Mouse (Mus musculus): ENCODE results near the gene Hnrnpll. TPM values are rescaled to one million over a fixed set of nuclear protein-coding genes. Genes with fewer than 3 reads are reported as not detected.

Gene Hnrnpll
- total RNA-seq (2021) (10 to 100 TPM; 19.9 to 23.7 TPM), polyA plus RNA-seq (2012; rRNA removed) (7.5 and 14.2 TPM in 2 replicates)
- long read RNA-seq, transcript Hnrnpll-205 (13 exons, 3,009 nt) = minor isoform, 13 of 40 reads
- long read RNA-seq, transcript Hnrnpll-201 (13 exons, 3,116 nt) = major isoform, 19 of 40 reads
- long read RNA-seq, partial matches to known transcripts = 0 of 40 reads
- long read RNA-seq, other reads (novel, unspliced or antisense) = 5 of 40 reads

GRCm38 (mm10) chr17:80061783-80062619 lies at the start of gene Hnrnpll:
TSS of gene Hnrnpll (minus strand) at chr17:80062334.
- peak within 1 kb of the TSS; percentile 68 for H3K4me3 ChIP-seq
- no peak for TF ChIP-seq CTCF (IDR thresholded peaks at IDR 0.05)
- peak; percentile 89 for TF ChIP-seq POLR2A (IDR thresholded peaks at IDR 0.05; ENCODE audit: insufficient read depth, low read depth, low read length)
- peaks cover 3% of the 10 kb centered on the region for H3K4me1 ChIP-seq (ENCODE audit: control insufficient read depth, insufficient read depth, low read length)
- intact Hi-C loops (cut with DNase I) = loop anchor here (5.0 kb wide), 2 partner anchors 145 to 165 kb away; partner anchors contain the start of genes Atl2, Srsf7 and Ttc39d
- no peaks in the 10 kb centered on the region for H3K27me3 ChIP-seq (ENCODE audit: control insufficient read depth, insufficient read depth, low read length)
- H3K36me3 ChIP-seq (ENCODE audit: control insufficient read depth, insufficient read depth, low read length) = peaks cover 6% of the 10 kb centered on the region
- under 1% methylated on average over 96 of the region's 97 CpGs for WGBS
- DNase-seq = peak; percentile 98 to 99
- H3K27ac ChIP-seq = peak within 1 kb of the TSS; percentile 93
- H3K79me2 ChIP-seq (replicated peaks; ENCODE audit: control insufficient read depth, insufficient read depth, low read length) = peaks cover 2% of the 10 kb centered on the region; the same call in 1 of the 2 replicates
- peak within 1 kb of the TSS; percentile 100 for H3K9ac ChIP-seq (ENCODE audit: low read depth, low read length)

- Histone ChIP-seq H3K4me1 (ENCODE audit: control insufficient read depth, insufficient read depth, low read length) (no peaks in the 10 kb centered on the region), H3K36me3 (ENCODE audit: control insufficient read depth, insufficient read depth, low read length) (no peaks in the 10 kb centered on the region), H3K27ac (no peak overlapping the region), H3K4me3 (no peak overlapping the region), H3K27me3 (ENCODE audit: control insufficient read depth, insufficient read depth, low read length) (no peaks in the 10 kb centered on the region), H3K9ac (ENCODE audit: low read depth, low read length) (no peak overlapping the region), H3K79me2 (replicated peaks; ENCODE audit: control insufficient read depth, insufficient read depth, low read length) (no peaks in the 10 kb centered on the region)
- no peak for TF ChIP-seq POLR2A (IDR thresholded peaks at IDR 0.05; ENCODE audit: insufficient read depth, low read depth, low read length)
- no peak for DNase-seq
- intact Hi-C loops (cut with DNase I) = no loop called here
- 83% methylated on average over 10 of the region's 10 CpGs for WGBS
These were observed 43.3 kb upstream of the Hnrnpll start for GRCm38 (mm10) chr17:80105348-80105978.

- DNase-seq = no peak
- Histone ChIP-seq H3K79me2 (replicated peaks; ENCODE audit: control insufficient read depth, insufficient read depth, low read length) (no peaks in the 10 kb centered on the region), H3K4me3 (no peak overlapping the region), H3K9ac (ENCODE audit: low read depth, low read length) (no peak overlapping the region), H3K36me3 (ENCODE audit: control insufficient read depth, insufficient read depth, low read length) (no peaks in the 10 kb centered on the region), H3K27ac (no peak overlapping the region), H3K4me1 (ENCODE audit: control insufficient read depth, insufficient read depth, low read length) (no peaks in the 10 kb centered on the region), H3K27me3 (ENCODE audit: control insufficient read depth, insufficient read depth, low read length) (no peaks in the 10 kb centered on the region)
- intact Hi-C loops (cut with DNase I) = no loop called here
- 63% methylated on average over 6 of the region's 6 CpGs for WGBS
- no peak for TF ChIP-seq CTCF (IDR thresholded peaks at IDR 0.05)
These were observed 37.7 kb upstream of the Hnrnpll start for GRCm38 (mm10) chr17:80099823-80100222.

GRCm38 (mm10) chr17:80097221-80097620 lies 35.1 kb upstream of the Hnrnpll start:
- no peak for DNase-seq
- no peaks in the 10 kb centered on the region for H3K36me3 ChIP-seq (ENCODE audit: control insufficient read depth, insufficient read depth, low read length)
- H3K4me1 ChIP-seq (ENCODE audit: control insufficient read depth, insufficient read depth, low read length) = no peaks in the 10 kb centered on the region
- WGBS = 66% methylated on average over 2 of the region's 2 CpGs
- no peak overlapping the region for H3K4me3 ChIP-seq
- no peaks in the 10 kb centered on the region for H3K27me3 ChIP-seq (ENCODE audit: control insufficient read depth, insufficient read depth, low read length)
- H3K27ac ChIP-seq = no peak overlapping the region
- no peak for TF ChIP-seq EP300 (IDR thresholded peaks at IDR 0.05; ENCODE audit: insufficient read depth, low read depth, low read length)
- TF ChIP-seq POLR2A (IDR thresholded peaks at IDR 0.05; ENCODE audit: insufficient read depth, low read depth, low read length) = no peak
- no peak for TF ChIP-seq CTCF (IDR thresholded peaks at IDR 0.05)
- intact Hi-C loops (cut with DNase I) = no loop called here
- H3K9ac ChIP-seq (ENCODE audit: low read depth, low read length) = no peak overlapping the region
- no peaks in the 10 kb centered on the region for H3K79me2 ChIP-seq (replicated peaks; ENCODE audit: control insufficient read depth, insufficient read depth, low read length)

- intact Hi-C loops (cut with DNase I) = no loop called here
- 94% methylated on average over 8 of the region's 8 CpGs for WGBS
- DNase-seq = no peak
- Histone ChIP-seq H3K27ac (no peak overlapping the region), H3K27me3 (ENCODE audit: control insufficient read depth, insufficient read depth, low read length) (no peaks in the 10 kb centered on the region), H3K4me1 (ENCODE audit: control insufficient read depth, insufficient read depth, low read length) (no peaks in the 10 kb centered on the region), H3K4me3 (no peak overlapping the region), H3K79me2 (replicated peaks; ENCODE audit: control insufficient read depth, insufficient read depth, low read length) (no peaks in the 10 kb centered on the region), H3K36me3 (ENCODE audit: control insufficient read depth, insufficient read depth, low read length) (no peaks in the 10 kb centered on the region), H3K9ac (ENCODE audit: low read depth, low read length) (no peak overlapping the region)
- TF ChIP-seq CTCF (IDR thresholded peaks at IDR 0.05) = no peak
- no peak for TF ChIP-seq EP300 (IDR thresholded peaks at IDR 0.05; ENCODE audit: insufficient read depth, low read depth, low read length)
- TF ChIP-seq POLR2A (IDR thresholded peaks at IDR 0.05; ENCODE audit: insufficient read depth, low read depth, low read length) = no peak
These were observed 34.6 kb upstream of the Hnrnpll start for GRCm38 (mm10) chr17:80096720-80097114.
